In genomic region chr13:63565320-63566017, GRCm38 (mm10) we compare ENCODE assay signal across 8 mouse cellular contexts. TPM values are rescaled to one million over a fixed set of nuclear protein-coding genes. Genes with fewer than 3 reads are reported as not detected.
DNase-seq lines count a peak whose midpoint lies in the region; ATAC-seq and TF ChIP-seq lines count a peak whose summit lies in the region.

No protein-coding gene starts in this region.

- peaks cover 5% of the 10 kb centered on the region; the same call in 1 of the 2 replicates for H3K4me1 ChIP-seq in kidney, adult 2 months (ENCODE audit: control insufficient read depth, insufficient read depth, low read length)
- H3K4me1 ChIP-seq in MEL (ENCODE audit: control insufficient read depth in 1 of 2, insufficient read depth in 2 of 2, low read length in 2 of 2) = peaks cover 6 to 20% of the 10 kb centered on the region in 2 experiments
- peaks cover 59% of the 10 kb centered on the region for H3K4me1 ChIP-seq in hindbrain, embryonic 10.5 days (replicated peaks)
- peaks cover 54% of the 10 kb centered on the region for H3K4me1 ChIP-seq in liver, embryonic 13.5 days (replicated peaks)

- H3K79me2 ChIP-seq in MEL (ENCODE audit: control insufficient read depth, insufficient read depth, low read length, poor library complexity) = peaks cover 51% of the 10 kb centered on the region

- no peak for TF ChIP-seq POLR2A in kidney, adult 2 months (IDR thresholded peaks at IDR 0.05; ENCODE audit: low read depth, low read length)
- TF ChIP-seq POLR2A in MEL (IDR thresholded peaks at IDR 0.05; ENCODE audit: control insufficient read depth in 1 of 2, insufficient read depth in 1 of 2, low read depth in 1 of 2, low read length in 2 of 2, poor library complexity in 1 of 2) = peak in 1 of 2 experiments; percentile 14; a peak in 1 of 4 replicates

- H3K36me3 ChIP-seq in kidney, adult 2 months (ENCODE audit: control insufficient read depth, insufficient read depth, low read length) = no peaks in the 10 kb centered on the region
- H3K36me3 ChIP-seq in MEL (ENCODE audit: control insufficient read depth in 1 of 2, insufficient read depth in 2 of 2, low read length in 2 of 2) = peaks cover 0 to 24% of the 10 kb centered on the region in 2 experiments; a peak in 2 of 4 replicates
- H3K36me3 ChIP-seq in hindbrain, embryonic 10.5 days = peaks cover 31% of the 10 kb centered on the region
- H3K36me3 ChIP-seq in liver, embryonic 13.5 days = peaks cover 4% of the 10 kb centered on the region

- no peak for TF ChIP-seq RAD21 in MEL (IDR thresholded peaks at IDR 0.05; ENCODE audit: low read depth, low read length)

- WGBS in kidney, adult 2 months = under 1% methylated on average over 96 of the region's 99 CpGs
- WGBS in hindbrain, embryonic 10.5 days = under 1% methylated on average over 98 of the region's 99 CpGs
- WGBS in liver, embryonic 13.5 days (ENCODE audit: insufficient replicate concordance) = 0% methylated on average over 73 of the region's 99 CpGs

- no peaks in the 10 kb centered on the region for H3K9me3 ChIP-seq in MEL (replicated peaks; ENCODE audit: insufficient read depth, low read length)
- H3K9me3 ChIP-seq in hindbrain, embryonic 10.5 days = no peaks in the 10 kb centered on the region
- no peaks in the 10 kb centered on the region for H3K9me3 ChIP-seq in liver, embryonic 13.5 days (replicated peaks)

- H3K9ac ChIP-seq in MEL (ENCODE audit: control insufficient read depth, low read depth, low read length, poor library complexity, severe bottlenecking) = peak overlapping the region; percentile 97
- peak overlapping the region; percentile 92 for H3K9ac ChIP-seq in liver, embryonic 13.5 days

- H3K27me3 ChIP-seq in kidney, adult 2 months (replicated peaks; ENCODE audit: control insufficient read depth, insufficient read depth, low read length) = 0 out of 2 replicates have a peak, but pooled peaks cover under 1% of the 10 kb centered on the region
- H3K27me3 ChIP-seq in MEL (ENCODE audit: control insufficient read depth in 1 of 2, insufficient read depth in 2 of 2, low read length in 2 of 2) = no peaks in the 10 kb centered on the region
- H3K27me3 ChIP-seq in hindbrain, embryonic 10.5 days (ENCODE audit: insufficient read depth, poor library complexity, severe bottlenecking) = peaks cover 19% of the 10 kb centered on the region
- H3K27me3 ChIP-seq in liver, embryonic 13.5 days = peaks cover 19% of the 10 kb centered on the region

- peak; percentile 14 for ATAC-seq in liver, embryonic 13.5 days (ENCODE audit: low read depth)

- no peak for DNase-seq in kidney, adult 2 months
- DNase-seq in kidney, adult 11 months = no peak
- peak; percentile 41 for DNase-seq in MEL (ENCODE audit: low read depth, low spot score)
- DNase-seq in cerebellum, postnatal 10 days = peak; percentile 66 to 70
- peak; percentile 72 for DNase-seq in hindbrain, embryonic 10.5 days (ENCODE audit: low spot score)
- DNase-seq in liver, embryonic 13.5 days = no peak
- peak; percentile 38 to 59 for DNase-seq in spleen, adult 18-20 months
- no peak for DNase-seq in layer of hippocampus, adult 9-10 months (ENCODE audit: low spot score)

- TF ChIP-seq CTCF in kidney, adult 2 months (conservative IDR thresholded peaks at IDR 0.05; ENCODE audit: insufficient read depth, insufficient read length, low read depth, low read length) = no peak
- TF ChIP-seq CTCF in MEL (IDR thresholded peaks at IDR 0.05 in 2 of 3, conservative IDR thresholded peaks at IDR 0.05 in 1 of 3; ENCODE audit: control insufficient read depth in 1 of 3, insufficient read depth in 1 of 3, low read depth in 2 of 3, low read length in 3 of 3, poor library complexity in 1 of 3, severe bottlenecking in 1 of 3) = no peak

- H3K4me2 ChIP-seq in liver, embryonic 13.5 days = peak overlapping the region; percentile 100

- H3K27ac ChIP-seq in kidney, adult 2 months (ENCODE audit: insufficient read depth, low read depth, low read length) = peak overlapping the region; percentile 80
- H3K27ac ChIP-seq in MEL (ENCODE audit: control insufficient read depth, low read depth, low read length) = peak overlapping the region; percentile 93
- H3K27ac ChIP-seq in hindbrain, embryonic 10.5 days = peak overlapping the region; percentile 98
- peak overlapping the region; percentile 93 for H3K27ac ChIP-seq in liver, embryonic 13.5 days

- no peak for TF ChIP-seq EP300 in MEL (IDR thresholded peaks at IDR 0.05; ENCODE audit: low read depth in 1 of 2, low read length in 2 of 2)

- peak overlapping the region; percentile 66 for H3K4me3 ChIP-seq in kidney, adult 2 months (ENCODE audit: insufficient read depth, low read depth, low read length)
- H3K4me3 ChIP-seq in MEL (ENCODE audit: control insufficient read depth in 1 of 2, insufficient read depth in 1 of 2, low read depth in 2 of 2, low read length in 2 of 2) = peak overlapping the region; percentile 63 to 90
- H3K4me3 ChIP-seq in hindbrain, embryonic 10.5 days = peak overlapping the region; percentile 86
- peak overlapping the region; percentile 85 for H3K4me3 ChIP-seq in liver, embryonic 13.5 days (replicated peaks)

TF ChIP-seq in MEL, 35 proteins besides CTCF, POLR2A, EP300 and RAD21:
- 0 out of 2 replicates have a peak, but pooled peaks have one; percentile 1 for TF ChIP-seq MYC (IDR thresholded peaks at IDR 0.05; ENCODE audit: low read depth, low read length)
- TF ChIP-seq POLR2AphosphoS5 (IDR thresholded peaks at IDR 0.05; ENCODE audit: borderline replicate concordance, low read depth, low read length) = no peak
- 0 out of 2 replicates have a peak, but pooled peaks have one; percentile 72 for TF ChIP-seq UBTF (IDR thresholded peaks at IDR 0.05; ENCODE audit: borderline replicate concordance, insufficient read depth, low read depth, low read length)
TF ChIP-seq in MEL: peak in this region for 2.

RNA-seq across cellular contexts. Expression of gene Ptch1, which starts 7.9 kb away (rescaled TPM):
- polyA plus RNA-seq in kidney, adult 2 months (2012; rRNA removed) = 17.5 and 19.6 TPM in 2 replicates
- 7.5 and 9.4 TPM in 2 replicates for total RNA-seq in MEL (2012; rRNA removed)
- 10 to 100 TPM; 23.4 to 79.0 TPM for polyA plus RNA-seq in MEL (2012; ENCODE audit: insufficient read depth in 1 of 2, insufficient read length in 2 of 2, low read depth in 1 of 2, low replicate concordance in 2 of 2, missing spikeins in 1 of 2)
- polyA plus RNA-seq in hindbrain, embryonic 10.5 days (2016; fragmentation: Nextera tagmentation; extraction: Ambion mirVana) = 21.8 and 22.1 TPM in 2 replicates
- 3.4 and 4.1 TPM in 2 replicates for polyA plus RNA-seq in liver, embryonic 13.5 days (2015; fragmentation: Nextera tagmentation; extraction: Ambion mirVana)

Comparison
In these comparisons a context has a peak if more than half of its experiments do, and no peak if none do; other contexts are left out.
1. DNase-seq: peak in MEL (single experiment), cerebellum, postnatal 10 days (2 of 2), hindbrain, embryonic 10.5 days (single experiment) and spleen, adult 18-20 months (2 of 2); none in kidney, adult 2 months (single experiment), kidney, adult 11 months (single experiment), liver, embryonic 13.5 days (single experiment) and layer of hippocampus, adult 9-10 months (single experiment).
2. Peak in every context shown above with its lines, with median percentiles within 50 percentile points of each other: H3K27ac ChIP-seq and H3K4me3 ChIP-seq.